Mouse (Mus musculus) kidney, embryonic 14.5 days (tissue): Measurements from ENCODE around the gene Sult4a1. TPM values are rescaled to one million over a fixed set of nuclear protein-coding genes. Genes with fewer than 3 reads are reported as not detected.

Source experiments
- ATAC-seq: fragments of 200-750 bp; cut with Nextera tagmentation; 2 replicates; pipeline ENCODE4 v1.8.0; 2017; ENCODE audit warnings: moderate number of reproducible peaks, mild to moderate bottlenecking, moderate TSS enrichment, moderate library complexity; ENCODE audit not compliant: low FRiP score, low TSS enrichment
- H3K27ac ChIP-seq: fragments of 300-500 bp; sonication (generic); 2 replicates; pipeline ENCODE4 v1.5.1; 2014; ENCODE audit warnings: low read depth, mild to moderate bottlenecking, low read length, moderate library complexity, mixed read lengths
- H3K27me3 ChIP-seq: fragments of 300-500 bp; sonication (generic); 2 replicates; pipeline ENCODE4 v1.6.1; 2014; ENCODE audit warnings: mild to moderate bottlenecking, low read length; ENCODE audit not compliant: control insufficient read depth, insufficient read depth
- H3K36me3 ChIP-seq: fragments of 300-500 bp; sonication (generic); 2 replicates; pipeline ENCODE4 v1.6.1; 2014; ENCODE audit warnings: low read length, mixed read lengths; ENCODE audit not compliant: control insufficient read depth, insufficient read depth
- H3K4me1 ChIP-seq: fragments of 300-500 bp; sonication (generic); 2 replicates; pipeline ENCODE4 v1.6.1; 2014; ENCODE audit warnings: low read length, mixed read lengths; ENCODE audit not compliant: control insufficient read depth, insufficient read depth
- H3K4me2 ChIP-seq: fragments of 300-500 bp; sonication (generic); replicated peaks from 2 replicates; pipeline ENCODE4 v1.6.1; 2014; ENCODE audit warnings: low read depth, mild to moderate bottlenecking, low read length
- H3K4me3 ChIP-seq: fragments of 300-500 bp; sonication (generic); 2 replicates; pipeline ENCODE4 v1.5.1; 2014; ENCODE audit warnings: mild to moderate bottlenecking, low read length
- H3K9ac ChIP-seq: fragments of 300-500 bp; sonication (generic); 2 replicates; pipeline ENCODE4 v1.6.1; 2014; ENCODE audit warnings: low read depth, mild to moderate bottlenecking, low read length, moderate library complexity
- H3K9me3 ChIP-seq: fragments of 300-500 bp; sonication (generic); 2 replicates; pipeline ENCODE4 v1.6.1; 2016; ENCODE audit warnings: low read length; ENCODE audit not compliant: control insufficient read depth
- WGBS: fragments of 180-500 bp; shearing (Covaris S2); extraction: QIAGEN DNeasy Blood & Tissue Kit; methylation state at CpG from one replicate; pipeline ENCODE4 v1.1.7; 2014; 5-methylcytosine and 5-hydroxymethylcytosine counted together
- polyA plus RNA-seq: library from polyadenylated mRNA; unstranded; fragments of >200 nt; fragmentation: Nextera tagmentation; extraction: Ambion mirVana; gene quantifications from 2 replicates; pipeline ENCODE4 v1.2.1, GENCODE M21; 2014

The Sult4a1 gene
- polyA plus RNA-seq, 1 experiment from 2014 or later: 0.28 TPM

DNA sequence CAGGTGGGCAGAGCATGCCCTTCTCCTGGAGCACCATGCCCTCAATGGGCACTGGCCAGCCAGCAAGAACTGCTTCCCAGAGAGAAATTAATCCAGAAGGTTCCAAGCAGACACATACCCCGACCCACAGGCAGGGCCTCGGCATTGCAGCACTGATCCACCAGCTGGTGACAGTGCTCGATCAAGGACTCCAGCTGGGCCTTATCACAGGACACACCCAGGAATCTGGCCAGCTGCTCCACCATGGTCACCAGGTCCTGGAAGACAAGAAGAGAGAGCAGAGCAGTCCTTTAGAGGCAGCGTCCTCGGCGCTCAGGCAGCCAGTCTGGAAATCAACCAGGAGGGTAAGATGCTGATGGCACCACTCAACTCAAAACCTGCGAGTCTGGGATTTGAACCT is 25.5 kb downstream of the Sult4a1 start:
- no peak for ATAC-seq
- WGBS: 80% methylated on average over 7 of the region's 7 CpGs
- H3K4me1 ChIP-seq: no peaks in the 10 kb centered on the region

DNA sequence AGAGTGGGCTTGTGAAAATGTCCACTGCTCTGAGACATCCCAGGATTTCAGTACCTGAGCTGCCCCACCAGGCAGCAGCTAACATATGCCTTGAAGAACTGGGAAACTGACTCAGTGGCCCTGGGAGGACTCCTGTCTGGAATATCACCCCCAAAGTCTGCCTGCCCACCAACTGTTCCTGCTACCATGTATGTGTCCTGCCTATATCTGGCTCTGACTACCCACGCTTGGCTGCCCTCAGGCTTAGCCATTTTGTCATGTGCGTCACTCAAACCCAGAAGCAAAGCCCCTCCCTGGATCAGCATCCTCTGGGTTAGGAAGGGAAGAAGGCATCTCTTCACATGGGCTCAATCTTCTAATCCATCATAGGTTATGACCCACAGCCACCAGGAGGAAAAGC is 26.0 kb downstream of the Sult4a1 start:
- Histone ChIP-seq H3K9me3 (no peaks in the 10 kb centered on the region), H3K4me2 (no peak overlapping the region), H3K4me1 (no peaks in the 10 kb centered on the region), H3K36me3 (no peaks in the 10 kb centered on the region), H3K27ac (no peak overlapping the region), H3K9ac (no peak overlapping the region), H3K27me3 (no peaks in the 10 kb centered on the region), H3K4me3 (no peak overlapping the region)
- WGBS: 88% methylated on average over 2 of the region's 2 CpGs
- no peak for ATAC-seq

More for the DNA sequence above, 25.5 kb downstream of the Sult4a1 start:
- Histone ChIP-seq H3K4me3 (no peak overlapping the region), H3K9me3 (no peaks in the 10 kb centered on the region), H3K4me2 (no peak overlapping the region), H3K36me3 (no peaks in the 10 kb centered on the region), H3K27me3 (no peaks in the 10 kb centered on the region), H3K27ac (no peak overlapping the region), H3K9ac (no peak overlapping the region)

DNA sequence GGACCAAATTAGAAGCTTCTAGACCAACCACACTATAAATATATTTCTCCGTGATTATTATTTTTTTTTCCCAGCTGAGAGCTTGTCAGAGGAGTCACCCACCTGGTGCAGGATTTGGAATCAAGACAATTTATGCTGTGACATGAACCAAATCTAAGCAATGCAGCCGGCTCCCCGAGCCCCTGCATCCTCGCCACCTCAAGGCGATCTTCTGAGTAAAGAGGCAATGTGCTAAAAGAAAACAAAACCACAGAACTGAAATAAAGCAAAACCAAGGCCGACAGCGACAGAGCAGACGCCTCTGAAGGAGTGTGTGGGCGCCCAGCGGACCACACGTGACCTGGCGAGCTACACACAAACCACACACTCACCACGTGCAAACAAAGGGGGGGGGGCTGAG is 26.9 kb downstream of the Sult4a1 start:
- H3K27me3 ChIP-seq: peaks cover 2% of the 10 kb centered on the region; the same call in 1 of the 2 replicates
- H3K9me3 ChIP-seq: no peaks in the 10 kb centered on the region
- H3K4me3 ChIP-seq: no peak overlapping the region
- 74% methylated on average over 13 of the region's 13 CpGs for WGBS
- no peak overlapping the region for H3K4me2 ChIP-seq
- no peak for ATAC-seq
- H3K27ac ChIP-seq: no peak overlapping the region
- H3K4me1 ChIP-seq: no peaks in the 10 kb centered on the region
- no peaks in the 10 kb centered on the region for H3K36me3 ChIP-seq
- H3K9ac ChIP-seq: no peak overlapping the region

DNA sequence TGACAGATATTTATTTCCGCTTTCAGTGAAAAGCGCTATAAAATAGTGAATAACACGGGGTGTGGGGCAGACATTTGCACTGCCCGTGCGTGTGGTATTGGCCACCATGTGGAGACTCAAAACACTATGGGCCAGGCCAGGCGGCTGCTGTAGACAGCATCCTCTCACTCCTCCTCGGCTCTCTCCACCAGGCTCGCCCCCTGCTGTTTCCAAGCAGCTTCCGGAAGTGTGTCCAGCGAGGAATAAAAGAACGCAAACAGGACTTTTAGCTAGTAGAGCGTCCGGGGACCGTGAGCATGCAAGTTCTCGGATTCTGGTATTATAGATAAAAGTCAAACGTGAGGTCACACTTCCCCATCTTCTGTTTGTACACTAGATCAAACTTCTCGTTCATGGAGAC is 28.4 kb downstream of the Sult4a1 start:
- no peak overlapping the region for H3K4me3 ChIP-seq
- H3K4me1 ChIP-seq: no peaks in the 10 kb centered on the region
- no peak overlapping the region for H3K4me2 ChIP-seq
- WGBS: 60% methylated on average over 17 of the region's 17 CpGs
- no peak for ATAC-seq
- no peak overlapping the region for H3K9ac ChIP-seq
- H3K9me3 ChIP-seq: no peaks in the 10 kb centered on the region
- peaks cover 8% of the 10 kb centered on the region; the same call in 1 of the 2 replicates for H3K27me3 ChIP-seq
- H3K36me3 ChIP-seq: no peaks in the 10 kb centered on the region
- no peak overlapping the region for H3K27ac ChIP-seq

DNA sequence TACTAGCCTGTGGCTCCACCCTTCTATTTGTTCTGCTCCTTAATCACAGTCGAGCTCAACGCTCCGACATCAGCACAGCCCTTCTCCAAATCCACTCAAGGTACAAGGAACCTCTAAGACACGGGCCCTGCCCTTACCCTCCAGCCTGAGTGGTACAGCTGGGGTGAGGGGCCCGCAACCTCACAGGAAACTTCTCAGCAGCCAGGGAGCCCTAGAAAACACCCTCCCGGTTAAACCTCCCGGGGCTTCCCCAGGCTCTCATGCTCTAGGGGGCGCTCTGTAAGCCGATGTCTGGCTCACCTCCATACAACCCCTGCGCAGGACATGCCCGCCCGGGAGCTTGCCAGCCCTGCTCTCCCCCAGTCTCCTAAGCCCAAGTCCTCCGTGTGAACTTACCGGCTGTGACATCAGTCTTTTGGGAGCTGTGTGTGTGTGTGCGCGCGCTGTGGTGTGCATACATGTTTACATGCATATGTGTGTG is 30.8 kb downstream of the Sult4a1 start:
- H3K36me3 ChIP-seq: no peaks in the 10 kb centered on the region
- H3K9ac ChIP-seq: no peak overlapping the region
- no peak overlapping the region for H3K4me3 ChIP-seq
- no peak overlapping the region for H3K27ac ChIP-seq
- H3K27me3 ChIP-seq: peaks cover 26% of the 10 kb centered on the region
- no peak for ATAC-seq
- H3K9me3 ChIP-seq: no peaks in the 10 kb centered on the region
- 15% methylated on average over 17 of the region's 17 CpGs for WGBS
- H3K4me1 ChIP-seq: peaks cover 3% of the 10 kb centered on the region; the same call in 1 of the 2 replicates
- no peak overlapping the region for H3K4me2 ChIP-seq

DNA sequence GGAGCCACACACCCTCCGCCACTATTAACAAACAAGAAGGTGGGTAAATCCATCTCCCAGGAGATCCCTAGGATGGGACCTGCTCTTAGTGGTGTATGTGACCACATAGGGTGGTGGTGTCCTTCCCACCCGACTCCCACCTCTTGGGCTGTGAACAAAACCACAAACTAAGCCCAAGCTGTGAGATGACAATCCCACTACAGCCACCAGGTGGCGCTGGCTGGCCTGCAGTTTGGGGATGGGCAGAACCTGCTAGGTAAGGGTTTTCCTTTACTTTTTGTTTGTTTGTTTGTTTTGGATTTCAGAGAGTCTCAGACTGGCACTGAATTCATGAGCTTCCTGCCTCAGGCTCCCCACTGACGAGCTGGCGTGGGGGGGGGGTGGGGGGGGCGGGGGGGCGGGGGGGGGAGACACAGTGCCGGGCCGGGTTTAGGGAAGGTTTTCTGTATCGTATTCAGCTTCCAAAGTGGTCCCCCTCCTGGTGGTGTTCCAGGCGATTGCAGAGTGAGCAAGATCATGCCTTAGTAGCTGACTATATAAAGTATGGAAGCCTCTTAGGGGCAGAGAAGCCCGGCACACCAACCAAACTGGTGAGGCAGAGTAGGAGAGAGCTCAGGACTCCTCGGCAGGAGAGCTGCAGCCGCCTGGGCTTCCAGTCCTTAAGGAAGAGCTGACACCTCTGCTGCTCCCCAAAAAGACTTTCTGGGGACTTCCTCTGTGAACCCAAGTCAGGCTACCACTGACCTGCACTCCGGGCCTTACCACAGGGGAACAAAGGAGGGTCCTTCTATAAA is 31.4 kb downstream of the Sult4a1 start:
- Histone ChIP-seq H3K36me3 (no peaks in the 10 kb centered on the region), H3K4me3 (no peak overlapping the region), H3K9ac (no peak overlapping the region), H3K27ac (no peak overlapping the region), H3K4me2 (no peak overlapping the region), H3K4me1 (peaks cover 4% of the 10 kb centered on the region; the same call in 1 of the 2 replicates), H3K27me3 (peaks cover 33% of the 10 kb centered on the region), H3K9me3 (no peaks in the 10 kb centered on the region)
- no peak for ATAC-seq
- 17% methylated on average over 11 of the region's 15 CpGs for WGBS

DNA sequence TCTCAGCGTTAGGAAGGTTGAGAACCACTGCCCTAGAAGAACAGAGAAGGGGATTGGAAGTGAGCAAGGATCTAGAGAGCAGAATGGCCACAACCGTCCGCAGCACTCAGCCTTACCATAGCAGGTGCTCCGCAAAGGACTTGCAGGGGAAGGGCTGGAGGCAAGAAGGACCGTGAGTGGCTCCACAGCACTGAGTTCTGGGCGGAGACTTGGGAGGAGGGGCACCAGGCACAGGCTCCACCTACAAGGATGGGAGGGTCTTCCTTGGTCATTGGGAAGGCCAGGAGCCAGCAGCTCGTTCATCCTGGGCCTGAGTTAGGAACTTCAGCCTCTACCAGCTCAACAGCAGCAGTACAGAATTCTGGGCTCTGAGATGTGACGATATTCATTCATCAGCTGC is 32.5 kb downstream of the Sult4a1 start:
- Histone ChIP-seq H3K4me2 (no peak overlapping the region), H3K27me3 (peaks cover 42% of the 10 kb centered on the region), H3K4me3 (no peak overlapping the region), H3K36me3 (no peaks in the 10 kb centered on the region), H3K9me3 (no peaks in the 10 kb centered on the region), H3K27ac (no peak overlapping the region), H3K4me1 (peaks cover 4% of the 10 kb centered on the region; the same call in 1 of the 2 replicates), H3K9ac (no peak overlapping the region)
- WGBS: 24% methylated on average over 8 of the region's 8 CpGs
- ATAC-seq: no peak

DNA sequence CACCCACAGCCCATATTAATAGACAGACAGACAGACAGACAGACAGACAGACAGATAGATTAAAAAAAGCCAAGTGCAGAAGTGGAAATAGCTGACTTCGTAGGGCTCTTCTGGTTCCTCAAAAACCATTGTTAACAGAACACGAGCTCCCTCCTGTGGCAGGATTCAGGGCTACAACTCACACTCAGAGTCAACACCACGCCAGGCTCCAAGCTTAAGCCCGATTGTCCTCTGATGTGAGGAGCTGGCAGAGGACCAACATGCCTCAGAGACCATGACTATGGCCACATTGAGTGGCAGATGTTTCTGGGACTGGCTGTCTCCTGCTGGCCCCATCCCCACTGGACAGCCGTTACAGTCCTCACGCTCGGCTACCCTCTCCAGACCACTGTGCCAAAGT is 33.3 kb downstream of the Sult4a1 start:
- Histone ChIP-seq H3K4me2 (no peak overlapping the region), H3K27me3 (peaks cover 49% of the 10 kb centered on the region), H3K27ac (no peak overlapping the region), H3K36me3 (no peaks in the 10 kb centered on the region), H3K9me3 (no peaks in the 10 kb centered on the region), H3K4me3 (no peak overlapping the region), H3K4me1 (peaks cover 4% of the 10 kb centered on the region; the same call in 1 of the 2 replicates), H3K9ac (no peak overlapping the region)
- no peak for ATAC-seq
- 35% methylated on average over 7 of the region's 7 CpGs for WGBS

DNA sequence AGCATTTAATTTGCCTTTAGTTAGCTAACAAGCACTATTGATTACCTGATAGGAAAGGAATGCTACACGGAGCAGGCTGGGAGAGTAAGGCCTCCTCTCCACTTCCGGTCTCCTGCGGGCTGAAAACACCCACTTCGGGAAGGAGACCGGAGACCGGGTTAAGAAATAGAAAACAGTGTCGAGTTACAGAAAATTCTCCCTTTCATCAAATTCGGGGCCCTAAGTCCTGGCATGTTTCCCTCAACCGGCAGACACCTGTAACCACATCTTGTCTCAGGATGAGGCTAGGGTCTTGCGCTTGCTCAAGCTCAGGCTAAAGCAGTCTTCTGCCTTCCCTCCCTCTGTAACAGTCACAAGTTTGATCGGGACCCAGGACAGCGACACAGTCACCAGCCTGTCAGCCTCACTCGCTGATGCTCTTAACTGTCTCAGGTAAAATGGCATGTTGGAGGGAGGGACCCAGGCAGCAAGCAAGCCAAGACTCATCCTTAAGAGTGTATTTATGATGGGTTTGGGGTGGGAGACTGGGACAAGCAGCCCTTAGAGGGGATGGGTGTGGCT is 35.4 kb downstream of the Sult4a1 start:
- Histone ChIP-seq H3K4me2 (peak overlapping the region; percentile 10; the same call in 1 of the 2 replicates), H3K27ac (no peak overlapping the region), H3K4me1 (peaks cover 4% of the 10 kb centered on the region; the same call in 1 of the 2 replicates), H3K9ac (no peak overlapping the region), H3K27me3 (peaks cover 56% of the 10 kb centered on the region), H3K36me3 (no peaks in the 10 kb centered on the region), H3K4me3 (no peak overlapping the region), H3K9me3 (peaks cover 4% of the 10 kb centered on the region; the same call in 1 of the 2 replicates)
- no peak for ATAC-seq
- WGBS: under 1% methylated on average over 13 of the region's 13 CpGs
